Mouse (Mus musculus): Measurements from ENCODE around the gene Sae1. TPM values are rescaled to one million over a fixed set of nuclear protein-coding genes. Genes with fewer than 3 reads are reported as not detected.
A peak's percentile ranks its signal among the peaks of the same experiment; 100 is the strongest.

Sae1 gene
- polyA plus RNA-seq, 1 experiment from 2014 or later: 272 TPM

- Histone ChIP-seq H3K36me3 (ENCODE audit: control insufficient read depth, insufficient read depth, low read length) (no peaks in the 10 kb centered on the region), H3K27ac (ENCODE audit: low read depth, low read length) (peak overlapping the region; percentile 72), H3K4me1 (ENCODE audit: control insufficient read depth, insufficient read depth, low read depth, low read length) (peaks cover 29% of the 10 kb centered on the region), H3K9ac (ENCODE audit: low read depth, low read length) (peak overlapping the region; percentile 46), H3K4me3 (ENCODE audit: low read length) (no peak overlapping the region), H3K4me2 (ENCODE audit: low read length) (peak overlapping the region; percentile 34), H3K27me3 (replicated peaks; ENCODE audit: control insufficient read depth, insufficient read depth, low read length) (no peaks in the 10 kb centered on the region), H3K9me3 (ENCODE audit: control insufficient read depth, low read length) (no peaks in the 10 kb centered on the region)
- 83% methylated on average over 3 of the region's 3 CpGs for WGBS
- ATAC-seq: no peak
Observed at GRCm38 (mm10) chr7:16404315-16405072, 16.9 kb upstream of the Sae1 start.

DNA sequence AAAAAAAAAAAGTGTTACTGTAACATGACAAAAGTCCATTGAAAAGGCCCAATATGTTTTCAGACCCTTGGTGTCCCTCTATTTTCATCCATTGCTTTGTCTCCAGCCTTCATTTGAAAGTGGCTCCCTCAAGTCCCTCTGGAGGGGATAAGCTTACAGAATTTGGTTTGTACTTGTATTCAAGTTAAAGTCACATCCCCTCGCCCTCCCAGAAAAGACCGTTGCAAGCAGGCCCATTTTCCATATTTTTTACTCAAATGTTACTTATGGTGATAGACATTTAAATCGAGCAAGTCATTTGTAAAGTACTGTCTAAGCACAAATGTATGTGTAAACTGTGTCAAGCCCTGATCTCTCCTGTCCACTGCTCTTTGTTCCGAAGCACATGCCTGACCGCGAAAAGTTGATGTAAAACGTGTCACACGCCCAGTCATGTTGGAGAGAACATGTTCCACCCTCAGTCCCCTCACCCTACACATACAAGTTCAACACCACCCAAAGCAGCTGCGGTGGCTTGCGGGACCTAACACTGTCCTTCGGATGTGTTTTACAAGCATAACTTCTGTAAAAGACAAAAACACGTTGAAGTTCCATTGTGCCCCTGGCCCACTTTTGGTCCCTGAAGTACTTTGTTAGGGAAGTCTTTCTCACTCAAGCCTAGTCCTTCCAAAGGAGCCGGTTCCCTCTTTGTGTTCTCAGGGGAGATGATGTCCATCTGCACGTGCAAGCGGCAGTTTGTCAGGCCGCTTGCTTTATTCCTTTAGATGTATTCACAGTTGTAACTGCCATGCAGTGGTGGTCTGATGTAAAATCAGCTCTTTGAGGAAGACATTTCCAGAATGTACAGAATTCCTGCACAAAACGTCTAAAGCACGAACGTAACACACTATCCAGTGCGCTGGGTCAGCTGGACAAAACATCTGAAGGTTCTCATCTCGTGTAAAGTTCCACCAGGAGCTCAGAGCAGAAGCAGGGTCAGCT is 15.7 kb upstream of the Sae1 start:
- Histone ChIP-seq H3K9me3 (ENCODE audit: control insufficient read depth, low read length) (no peaks in the 10 kb centered on the region), H3K27ac (ENCODE audit: low read depth, low read length) (peak overlapping the region; percentile 100), H3K4me2 (ENCODE audit: low read length) (peak overlapping the region; percentile 57), H3K4me1 (ENCODE audit: control insufficient read depth, insufficient read depth, low read depth, low read length) (peaks cover 36% of the 10 kb centered on the region), H3K27me3 (replicated peaks; ENCODE audit: control insufficient read depth, insufficient read depth, low read length) (no peaks in the 10 kb centered on the region), H3K9ac (ENCODE audit: low read depth, low read length) (peak overlapping the region; percentile 93), H3K4me3 (ENCODE audit: low read length) (peak overlapping the region; percentile 55), H3K36me3 (ENCODE audit: control insufficient read depth, insufficient read depth, low read length) (no peaks in the 10 kb centered on the region)
- no peak for ATAC-seq
- 13% methylated on average over 21 of the region's 21 CpGs for whole genome bisulfite sequencing

- peak overlapping the region; percentile 55 for H3K4me3 ChIP-seq (ENCODE audit: low read length)
- ATAC-seq: no peak
- H3K4me2 ChIP-seq (ENCODE audit: low read length): peak overlapping the region; percentile 57
- no peaks in the 10 kb centered on the region for H3K9me3 ChIP-seq (ENCODE audit: control insufficient read depth, low read length)
- WGBS: under 1% methylated on average over 9 of the region's 9 CpGs
- H3K4me1 ChIP-seq (ENCODE audit: control insufficient read depth, insufficient read depth, low read depth, low read length): peaks cover 36% of the 10 kb centered on the region
- peak overlapping the region; percentile 93 for H3K9ac ChIP-seq (ENCODE audit: low read depth, low read length)
- H3K27ac ChIP-seq (ENCODE audit: low read depth, low read length): peak overlapping the region; percentile 100
- H3K36me3 ChIP-seq (ENCODE audit: control insufficient read depth, insufficient read depth, low read length): no peaks in the 10 kb centered on the region
- no peaks in the 10 kb centered on the region for H3K27me3 ChIP-seq (replicated peaks; ENCODE audit: control insufficient read depth, insufficient read depth, low read length)
Observed at GRCm38 (mm10) chr7:16402449-16402848, 14.8 kb upstream of the Sae1 start.

GRCm38 (mm10) chr7:16401991-16402431 is 14.4 kb upstream of the Sae1 start:
- no peaks in the 10 kb centered on the region for H3K27me3 ChIP-seq (replicated peaks; ENCODE audit: control insufficient read depth, insufficient read depth, low read length)
- ATAC-seq: no peak
- H3K4me1 ChIP-seq (ENCODE audit: control insufficient read depth, insufficient read depth, low read depth, low read length): peaks cover 36% of the 10 kb centered on the region
- under 1% methylated on average over 17 of the region's 17 CpGs for WGBS
- H3K9ac ChIP-seq (ENCODE audit: low read depth, low read length): peak overlapping the region; percentile 93
- H3K4me3 ChIP-seq (ENCODE audit: low read length): peak overlapping the region; percentile 55
- H3K36me3 ChIP-seq (ENCODE audit: control insufficient read depth, insufficient read depth, low read length): no peaks in the 10 kb centered on the region
- peak overlapping the region; percentile 100 for H3K27ac ChIP-seq (ENCODE audit: low read depth, low read length)
- H3K9me3 ChIP-seq (ENCODE audit: control insufficient read depth, low read length): no peaks in the 10 kb centered on the region
- H3K4me2 ChIP-seq (ENCODE audit: low read length): peak overlapping the region; percentile 57

DNA sequence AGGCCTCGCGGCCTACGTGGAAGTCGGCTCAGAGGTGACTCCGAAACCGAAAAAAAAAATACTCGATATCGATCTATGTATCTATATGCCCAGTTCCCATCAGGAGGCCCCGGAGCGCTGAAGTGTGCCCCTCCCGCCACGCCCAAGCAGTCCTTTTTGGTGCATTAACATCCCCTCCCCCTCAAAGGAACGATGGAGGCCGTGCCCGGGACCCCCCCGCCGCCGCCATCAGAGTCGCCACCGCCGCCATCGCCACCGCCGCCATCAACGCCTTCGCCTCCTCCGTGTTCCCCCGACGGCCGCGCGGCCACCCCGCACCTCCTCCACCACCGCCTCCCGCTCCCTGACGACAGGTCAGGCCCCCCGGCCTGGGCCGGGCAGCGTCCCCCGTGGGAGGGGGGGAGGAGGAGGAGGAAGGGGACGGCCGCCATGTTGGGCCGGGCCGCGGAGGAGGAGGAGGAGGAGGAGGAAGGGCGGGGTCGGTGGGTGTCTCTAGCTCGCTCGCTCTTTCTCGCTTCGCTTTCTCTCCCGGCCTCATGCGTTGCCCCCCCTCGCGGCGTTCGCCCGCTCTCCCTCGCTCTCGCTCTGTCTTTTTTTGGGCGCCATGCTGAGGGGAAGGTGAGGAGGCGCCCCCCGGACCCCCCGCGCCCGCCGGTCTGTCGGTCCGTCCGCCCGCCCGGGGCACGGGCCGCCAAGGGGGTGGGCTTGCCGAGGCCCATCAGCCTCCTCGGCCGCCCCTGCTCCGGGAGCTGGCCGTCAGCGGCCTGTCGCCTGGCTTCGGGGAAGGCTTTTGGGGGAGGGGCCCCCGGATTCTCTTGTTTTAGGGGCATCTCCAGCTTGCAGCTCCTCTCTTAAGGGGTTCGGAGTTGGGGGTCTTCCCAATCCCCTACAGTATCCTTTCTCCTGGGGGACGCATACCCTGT is 13.3 kb upstream of the Sae1 start, which contains the start of gene Zc3h4:
Gene Zc3h4, plus strand, starts transcription at position 222 of the 923 bp plus-strand sequence.
- ATAC-seq: peak; percentile 46

DNA sequence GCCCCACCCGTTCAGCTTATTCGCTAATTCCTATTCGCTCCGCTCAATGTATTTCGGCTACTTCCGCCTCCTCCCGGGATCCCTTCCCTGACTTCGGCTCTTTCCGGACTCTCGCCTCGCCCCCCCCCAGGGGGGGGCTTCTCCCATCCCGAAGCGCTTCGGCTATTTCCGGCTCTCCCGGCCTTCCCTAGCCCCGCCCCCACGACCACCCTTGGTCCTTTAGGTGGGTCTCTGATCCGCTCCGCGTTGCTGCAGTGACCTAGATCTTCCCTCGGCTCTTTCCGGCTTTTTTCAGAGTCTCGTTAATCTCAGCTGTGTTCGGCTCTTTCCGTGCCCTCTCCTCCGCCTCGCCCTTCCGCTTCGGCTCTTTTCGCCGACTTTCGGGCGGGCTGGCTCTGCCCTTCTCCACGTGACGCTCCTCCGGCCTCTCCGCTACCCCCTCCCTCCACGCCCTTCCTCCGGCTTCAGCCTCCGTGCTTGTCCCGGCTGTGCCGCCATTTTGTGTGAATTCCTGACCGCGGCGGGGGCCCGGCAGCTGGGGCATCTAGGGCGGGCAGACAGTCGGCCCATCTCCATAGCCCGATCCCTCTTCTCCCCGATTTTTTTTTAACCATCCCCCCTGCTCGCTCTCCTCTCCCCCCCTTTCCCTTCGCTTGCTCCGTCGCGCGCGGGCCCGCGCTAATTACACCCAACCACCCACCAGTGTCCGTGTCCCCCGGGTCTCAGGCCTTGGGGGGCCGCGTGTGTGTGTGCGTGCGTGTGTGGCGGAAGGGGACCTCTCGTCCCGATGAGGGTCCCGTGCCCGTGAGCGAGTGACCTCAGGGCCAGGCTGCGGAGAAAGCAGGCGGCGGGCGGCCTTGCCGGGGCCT is 12.4 kb upstream of the Sae1 start:
- Histone ChIP-seq H3K27ac (ENCODE audit: low read depth, low read length) (peak overlapping the region; percentile 100), H3K27me3 (replicated peaks; ENCODE audit: control insufficient read depth, insufficient read depth, low read length) (no peaks in the 10 kb centered on the region), H3K9me3 (ENCODE audit: control insufficient read depth, low read length) (no peaks in the 10 kb centered on the region), H3K4me3 (ENCODE audit: low read length) (peak overlapping the region; percentile 55), H3K4me2 (ENCODE audit: low read length) (peak overlapping the region; percentile 57), H3K36me3 (ENCODE audit: control insufficient read depth, insufficient read depth, low read length) (no peaks in the 10 kb centered on the region), H3K4me1 (ENCODE audit: control insufficient read depth, insufficient read depth, low read depth, low read length) (peaks cover 23% of the 10 kb centered on the region), H3K9ac (ENCODE audit: low read depth, low read length) (peak overlapping the region; percentile 93)
- under 1% methylated on average over 77 of the region's 77 CpGs for WGBS
- peak; percentile 96 for ATAC-seq

More for the DNA sequence above, 13.3 kb upstream of the Sae1 start, which contains the start of gene Zc3h4:
- Histone ChIP-seq H3K36me3 (ENCODE audit: control insufficient read depth, insufficient read depth, low read length) (no peaks in the 10 kb centered on the region), H3K27ac (ENCODE audit: low read depth, low read length) (peak within 1 kb of the TSS; percentile 100), H3K27me3 (replicated peaks; ENCODE audit: control insufficient read depth, insufficient read depth, low read length) (no peaks in the 10 kb centered on the region), H3K4me2 (ENCODE audit: low read length) (peak within 1 kb of the TSS; percentile 57), H3K4me1 (ENCODE audit: control insufficient read depth, insufficient read depth, low read depth, low read length) (peaks cover 32% of the 10 kb centered on the region), H3K4me3 (ENCODE audit: low read length) (peak within 1 kb of the TSS; percentile 55), H3K9me3 (ENCODE audit: control insufficient read depth, low read length) (no peaks in the 10 kb centered on the region), H3K9ac (ENCODE audit: low read depth, low read length) (peak within 1 kb of the TSS; percentile 93)
- whole genome bisulfite sequencing: under 1% methylated on average over 55 of the region's 85 CpGs

DNA sequence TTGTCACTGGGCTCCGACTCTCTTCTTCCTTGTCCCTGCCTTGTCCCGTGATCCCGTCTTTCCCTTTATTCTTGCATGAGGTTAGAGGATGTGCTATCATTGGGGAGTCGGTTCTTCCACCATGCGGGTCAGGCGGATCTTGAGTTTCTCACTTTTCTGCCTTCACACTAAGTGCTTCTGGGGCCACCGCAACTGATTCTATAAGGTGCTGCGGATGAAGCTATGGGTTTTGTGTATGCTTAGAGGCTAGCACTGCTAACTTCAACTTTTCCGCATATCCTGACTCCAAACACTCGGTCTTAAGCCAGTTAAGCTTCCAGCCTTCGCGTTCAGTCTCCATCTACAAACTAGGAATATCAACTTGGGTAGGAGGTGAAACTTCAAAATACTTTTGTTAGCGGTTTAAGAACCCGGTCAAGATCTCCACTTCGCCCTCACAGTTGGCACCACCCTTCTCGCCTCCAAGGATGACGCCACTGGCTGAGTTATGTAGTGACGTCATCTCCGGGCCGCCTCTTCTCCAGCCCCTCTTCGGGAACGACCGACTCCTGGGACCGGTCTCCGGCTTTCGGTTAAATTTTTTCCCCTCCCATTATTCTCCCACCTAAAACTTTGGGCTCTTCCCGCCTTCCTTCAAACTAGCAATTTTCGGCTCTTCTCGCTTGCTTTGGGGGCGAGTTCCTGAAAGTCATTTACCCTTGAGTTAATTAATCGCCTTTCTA is 11.7 kb upstream of the Sae1 start:
- ATAC-seq: peak; percentile 71
- peak overlapping the region; percentile 55 for H3K4me3 ChIP-seq (ENCODE audit: low read length)
- H3K36me3 ChIP-seq (ENCODE audit: control insufficient read depth, insufficient read depth, low read length): no peaks in the 10 kb centered on the region
- no peaks in the 10 kb centered on the region for H3K27me3 ChIP-seq (replicated peaks; ENCODE audit: control insufficient read depth, insufficient read depth, low read length)
- H3K27ac ChIP-seq (ENCODE audit: low read depth, low read length): peak overlapping the region; percentile 100
- H3K9me3 ChIP-seq (ENCODE audit: control insufficient read depth, low read length): no peaks in the 10 kb centered on the region
- peak overlapping the region; percentile 57 for H3K4me2 ChIP-seq (ENCODE audit: low read length)
- WGBS: under 1% methylated on average over 31 of the region's 31 CpGs
- H3K9ac ChIP-seq (ENCODE audit: low read depth, low read length): peak overlapping the region; percentile 68
- peaks cover 15% of the 10 kb centered on the region for H3K4me1 ChIP-seq (ENCODE audit: control insufficient read depth, insufficient read depth, low read depth, low read length)

All from hindbrain, embryonic 16.5 days (tissue).